ENCODE assay signal across 15 mouse cellular contexts in genomic region chr5:101539818-101540217, GRCm38 (mm10).
"Had no signal": no experiment of that assay in that cellular context is flagged by ENCODE, and none has a peak within 500 bp of the region (broad histone marks: within the 10 kb centered on the region; RNA-seq: fewer than 3 reads in every experiment).

No protein-coding gene starts in this region.

- DNase-seq: retina, postnatal 1 day; right cerebral cortex, adult 18-20 months; right cerebral cortex, postnatal 14 days; right cerebral cortex, postnatal 25 days; right cerebral cortex, postnatal 4 days; spleen, adult 18-20 months; thymus, adult 18-20 months; thymus, adult 2 months; thymus, postnatal 14 days; thymus, postnatal 25 days; thymus, postnatal 36 days; thymus, postnatal 4 days had no signal

- H3K4me3 ChIP-seq: neural tube, embryonic 15.5 days; stomach, embryonic 15.5 days had no signal

- H3K27ac ChIP-seq: neural tube, embryonic 15.5 days; stomach, embryonic 15.5 days; stomach, postnatal 0 days had no signal

- H3K9ac ChIP-seq: neural tube, embryonic 15.5 days; stomach, embryonic 15.5 days had no signal

- H3K4me2 ChIP-seq: neural tube, embryonic 15.5 days; stomach, embryonic 15.5 days had no signal

- H3K9me3 ChIP-seq: neural tube, embryonic 15.5 days; stomach, embryonic 15.5 days had no signal

- H3K36me3 ChIP-seq: neural tube, embryonic 15.5 days; stomach, embryonic 15.5 days had no signal
